Mouse (Mus musculus) spleen, postnatal 0 days (tissue): ENCODE results near the gene Hoxa4. TPM values are rescaled to one million over a fixed set of nuclear protein-coding genes. Genes with fewer than 3 reads are reported as not detected.

Source experiments
- microRNA counts: library from miRNA; unstranded; fragments of <30 nt; microRNA quantifications from one replicate; lab custom pipeline; 2015
- polyA plus RNA-seq: library from polyadenylated mRNA; unstranded; fragments of >200 nt; fragmentation: Nextera tagmentation; extraction: Ambion mirVana; gene quantifications from 2 replicates; pipeline ENCODE4 v1.2.1, GENCODE M21; 2015

The Hoxa4 gene
- 0.23 and 0.25 TPM in 2 replicates for polyA plus RNA-seq

GRCm38 (mm10) chr6:52190906-52191810, at the start of gene Hoxa4:
TSS of gene Hoxa4 (minus strand) at chr6:52191753.

GRCm38 (mm10) chr6:52240389-52241000, 48.9 kb upstream of the Hoxa4 start, which contains the start of gene Hoxa10:
TSS of gene Hoxa10 (minus strand) at chr6:52240854.

GRCm38 (mm10) chr6:52230516-52231165, 39.1 kb upstream of the Hoxa4 start, which contains the start of gene Hoxa9:
TSS of gene Hoxa9 (minus strand) at chr6:52231089.

GRCm38 (mm10) chr6:52221337-52221992, 29.9 kb upstream of the Hoxa4 start, which contains the start of gene Hoxa7:
TSS of gene Hoxa7 (minus strand) at chr6:52221854.

GRCm38 (mm10) chr6:52213119-52213986, 21.8 kb upstream of the Hoxa4 start, which contains the start of the genes Hoxa3 and Gm28308:
TSS of gene Hoxa3 (minus strand) at chr6:52213336.
TSS of gene Gm28308 (minus strand) at chr6:52213339.

GRCm38 (mm10) chr6:52208072-52208867, 16.7 kb upstream of the Hoxa4 start, which contains the start of gene Hoxa6:
TSS of gene Hoxa6 (minus strand) at chr6:52208722.

GRCm38 (mm10) chr6:52204050-52204752, 12.6 kb upstream of the Hoxa4 start, which contains the start of gene Hoxa5:
TSS of gene Hoxa5 (minus strand) at chr6:52204587.

GRCm38 (mm10) chr6:52177061-52177735, 14.4 kb downstream of the Hoxa4 start, which contains the start of gene 5730596B20Rik:
TSS of gene 5730596B20Rik (plus strand) at chr6:52177498.

GRCm38 (mm10) chr6:52164626-52165440, 26.7 kb downstream of the Hoxa4 start, which contains the start of gene Hoxa2:
TSS of gene Hoxa2 (minus strand) at chr6:52164831.

GRCm38 (mm10) chr6:52158276-52159051, 33.1 kb downstream of the Hoxa4 start, which contains the start of gene Hoxa1:
TSS of gene Hoxa1 (minus strand) at chr6:52158317.

MicroRNA genes within 50 kb of the gene (microRNA counts, 519-probe panel; counts per million panel counts)
- microRNA mmu-miR-196b (lab: Ali Mortazavi, UCI) = 88.3 counts per million

Other genes with a start within 250 kb of the Hoxa4 start
- 33.6 and 44.8 TPM in 2 replicates for gene Skap2, start 179.2 kb downstream of the Hoxa4 start, polyA plus RNA-seq
- gene Hoxa1, start 33.4 kb downstream of the Hoxa4 start, polyA plus RNA-seq = 0.17 and 0.32 TPM in 2 replicates
- 0.43 and 0.64 TPM in 2 replicates for gene Hoxa2, start 26.9 kb downstream of the Hoxa4 start, polyA plus RNA-seq
- gene 5730596B20Rik, start 14.3 kb downstream of the Hoxa4 start, polyA plus RNA-seq = 0.11 and 0.13 TPM in 2 replicates
- 1.5 and 2.4 TPM in 2 replicates for gene Hoxa5, start 12.8 kb upstream of the Hoxa4 start, polyA plus RNA-seq
- gene Hoxa6, start 17.0 kb upstream of the Hoxa4 start, polyA plus RNA-seq = 0.19 TPM in 1 of 2 replicates, not detected in the other
- gene Hoxa3, start 21.6 kb upstream of the Hoxa4 start, polyA plus RNA-seq = 0.49 and 0.56 TPM in 2 replicates
- gene Gm28308, start 21.6 kb upstream of the Hoxa4 start, polyA plus RNA-seq = not detected in 2 replicates
- 1.4 and 2.5 TPM in 2 replicates for gene Hoxa7, start 30.1 kb upstream of the Hoxa4 start, polyA plus RNA-seq
- gene Hoxa9, start 39.3 kb upstream of the Hoxa4 start, polyA plus RNA-seq = 0.46 and 0.52 TPM in 2 replicates
- gene Hoxa10, start 49.1 kb upstream of the Hoxa4 start, polyA plus RNA-seq = 0.10 and 0.11 TPM in 2 replicates
- gene Hoxa11, start 54.1 kb upstream of the Hoxa4 start, polyA plus RNA-seq = not detected in 2 replicates
- not detected in 2 replicates for gene Hoxa13, start 69.1 kb upstream of the Hoxa4 start, polyA plus RNA-seq
- not detected in 2 replicates for gene Evx1, start 121.7 kb upstream of the Hoxa4 start, polyA plus RNA-seq